Mouse (Mus musculus): ENCODE results near the gene Gm21789.
"Not testable (repeated sequence)": the region's sequence is repeated elsewhere in the genome, so short reads cannot be mapped to it uniquely, and the experiment has no call there.

Gene Gm21789

DNA sequence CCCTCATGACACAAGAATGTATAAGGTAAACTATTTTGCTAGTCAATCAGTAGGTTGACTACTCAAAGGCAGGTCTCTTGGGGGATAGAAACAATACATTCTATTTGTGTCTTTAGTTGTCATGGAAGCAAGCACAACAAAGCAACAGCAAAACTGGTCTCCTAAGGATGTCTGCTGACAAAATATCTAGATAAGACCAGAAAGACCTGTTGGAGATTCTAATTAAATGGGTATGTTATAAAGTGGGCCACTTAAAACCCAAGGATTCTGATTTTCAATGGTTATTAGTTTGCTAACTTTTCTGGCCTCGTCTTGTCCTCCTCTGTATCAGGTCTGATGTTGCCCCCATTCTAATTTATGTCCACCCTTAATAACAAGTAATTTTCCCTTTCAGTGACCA, at the start of gene Gm21789:
Gene Gm21789 (plus strand): TSS at position 301 of the 400 bp plus-strand sequence.
- DNase-seq (ENCODE audit: low read depth, low spot score), result not testable (repeated sequence)

DNA sequence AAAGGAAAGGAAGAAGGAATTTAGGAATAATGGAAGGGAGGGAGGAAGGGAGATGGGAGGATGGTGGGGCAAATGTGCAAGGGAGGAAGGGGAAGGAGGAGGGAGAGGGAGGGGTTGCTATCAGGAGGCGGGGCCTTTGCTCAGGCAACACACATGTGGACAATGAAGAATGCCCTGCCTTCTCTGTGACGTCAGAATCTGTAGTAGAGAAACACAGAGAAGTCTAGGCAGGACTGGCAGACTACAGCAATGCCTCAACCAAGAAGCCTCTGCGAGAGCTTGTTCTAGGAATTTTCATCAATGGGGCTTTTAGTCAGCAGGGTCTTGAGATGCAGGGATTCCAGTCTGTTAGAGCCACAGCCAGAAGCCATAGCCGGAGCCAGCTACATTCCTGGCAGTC, 47.2 kb upstream of the Gm21789 start, which contains the start of gene Btbd35f30:
Gene Btbd35f30 (plus strand): TSS at position 301 of the 400 bp plus-strand sequence.
- not testable (repeated sequence) for DNase-seq (ENCODE audit: low read depth, low spot score)

DNA sequence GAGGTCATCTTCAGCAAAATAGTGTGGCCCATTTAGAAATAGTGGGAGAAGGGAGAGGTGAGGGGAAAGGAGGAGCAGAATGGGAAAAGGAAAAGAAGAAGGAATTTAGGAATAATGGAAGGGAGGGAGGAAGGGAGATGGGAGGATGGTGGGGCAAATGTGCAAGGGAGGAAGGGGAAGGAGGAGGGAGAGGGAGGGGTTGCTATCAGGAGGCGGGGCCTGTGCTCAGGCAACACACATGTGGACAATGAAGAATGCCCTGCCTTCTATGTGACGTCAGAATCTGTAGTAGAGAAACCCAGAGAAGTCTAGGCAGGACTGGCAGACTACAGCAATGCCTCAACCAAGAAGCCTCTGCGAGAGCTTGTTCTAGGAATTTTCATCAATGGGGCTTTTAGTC, 32.0 kb downstream of the Gm21789 start, which contains the start of gene Btbd35f5:
Gene Btbd35f5 (plus strand): TSS at position 301 of the 400 bp plus-strand sequence.
- not testable (repeated sequence) for DNase-seq (ENCODE audit: low read depth, low spot score)
